Comparison of ENCODE assay signal across 11 mouse cellular contexts in genomic region chrX:88116326-88116725, GRCm38 (mm10). TPM values are rescaled to one million over a fixed set of nuclear protein-coding genes. Genes with fewer than 3 reads are reported as not detected.
A peak's percentile ranks its signal among the peaks of the same experiment; 100 is the strongest.
DNase-seq lines count a peak whose midpoint lies in the region; ATAC-seq and TF ChIP-seq lines count a peak whose summit lies in the region.
"Had no signal": no experiment of that assay in that cellular context is flagged by ENCODE, and none has a peak within 500 bp of the region (broad histone marks: within the 10 kb centered on the region; RNA-seq: fewer than 3 reads in every experiment).

No protein-coding gene starts in this region.

- TF ChIP-seq CTCF in left cerebral cortex, adult 2 months (IDR thresholded peaks at IDR 0.05) = no peak

- ATAC-seq in intestine, embryonic 16.5 days = no peak
- 0 out of 2 replicates have a peak, but pooled peaks have one; percentile 35 for ATAC-seq in neural tube, embryonic 14.5 days (ENCODE audit: low read depth)

- no peak overlapping the region for H3K9ac ChIP-seq in intestine, embryonic 16.5 days (ENCODE audit: low read depth, low read length)
- H3K9ac ChIP-seq in neural tube, embryonic 14.5 days (replicated peaks; ENCODE audit: low read depth, low read length) = no peak overlapping the region
- H3K9ac ChIP-seq: liver, embryonic 14.5 days had no signal

- intact Hi-C loops in left cerebral cortex, adult 2 months (cut with DNase I) = loop anchor here (2.0 to 10.0 kb wide), 3 partner anchors 212 to 462 kb away; no protein-coding TSS in a partner anchor
- intact Hi-C loops in left cerebral cortex, postnatal 25 days (cut with DNase I) = loop anchor here (10.0 kb wide), 1 partner anchor 512 kb away; no protein-coding TSS in a partner anchor

- H3K27me3 ChIP-seq in forebrain, embryonic 10.5 days (ENCODE audit: poor library complexity, severe bottlenecking) = peaks cover 29% of the 10 kb centered on the region
- H3K27me3 ChIP-seq in intestine, embryonic 16.5 days (replicated peaks; ENCODE audit: control insufficient read depth, insufficient read depth, low read length) = no peaks in the 10 kb centered on the region
- no peaks in the 10 kb centered on the region for H3K27me3 ChIP-seq in neural tube, embryonic 14.5 days (ENCODE audit: control insufficient read depth, insufficient read depth, low read length)

- WGBS in forebrain, embryonic 10.5 days = 10% methylated on average over 3 of the region's 3 CpGs
- WGBS in intestine, embryonic 16.5 days = 13% methylated on average over 3 of the region's 3 CpGs
- 10% methylated on average over 3 of the region's 3 CpGs for WGBS in neural tube, embryonic 14.5 days

- DNase-seq in left cerebral cortex, adult 2 months (ENCODE audit: extremely low spot score in 1 of 2, low spot score in 2 of 2) = no peak
- no peak for DNase-seq in left cerebral cortex, postnatal 25 days (ENCODE audit: low spot score in 2 of 2)
- DNase-seq in forebrain, embryonic 10.5 days (ENCODE audit: extremely low spot score, low spot score) = no peak
- no peak for DNase-seq in thymus, postnatal 10 days (ENCODE audit: low spot score in 2 of 2)
- DNase-seq in cerebellum, adult 18-20 months = no peak
- DNase-seq in natural killer cell, adult 2 months (ENCODE audit: low spot score in 2 of 2) = no peak
- DNase-seq: thymus, postnatal 36 days had no signal

- H3K4me1 ChIP-seq in forebrain, embryonic 10.5 days = no peaks in the 10 kb centered on the region
- no peaks in the 10 kb centered on the region for H3K4me1 ChIP-seq in intestine, embryonic 16.5 days (ENCODE audit: control insufficient read depth, insufficient read depth, low read length)
- H3K4me1 ChIP-seq in neural tube, embryonic 14.5 days (ENCODE audit: control insufficient read depth, insufficient read depth, low read length) = no peaks in the 10 kb centered on the region

- H3K27ac ChIP-seq in left cerebral cortex, adult 2 months = peak overlapping the region; percentile 69; the same call in 1 of the 2 replicates
- H3K27ac ChIP-seq in forebrain, embryonic 10.5 days = no peak overlapping the region
- H3K27ac ChIP-seq in intestine, embryonic 16.5 days (ENCODE audit: low read length) = no peak overlapping the region
- no peak overlapping the region for H3K27ac ChIP-seq in neural tube, embryonic 14.5 days (ENCODE audit: low read depth, low read length)
- H3K27ac ChIP-seq: liver, embryonic 14.5 days had no signal

- H3K4me2 ChIP-seq in intestine, embryonic 16.5 days (ENCODE audit: low read depth, low read length) = peak overlapping the region; percentile 46
- peak overlapping the region; percentile 47 for H3K4me2 ChIP-seq in neural tube, embryonic 14.5 days (ENCODE audit: low read depth, low read length)

- no peaks in the 10 kb centered on the region for H3K36me3 ChIP-seq in forebrain, embryonic 10.5 days (replicated peaks)
- H3K36me3 ChIP-seq in intestine, embryonic 16.5 days (ENCODE audit: control insufficient read depth, insufficient read depth, low read length) = no peaks in the 10 kb centered on the region
- no peaks in the 10 kb centered on the region for H3K36me3 ChIP-seq in neural tube, embryonic 14.5 days (ENCODE audit: control insufficient read depth, insufficient read depth, low read length)

- no peaks in the 10 kb centered on the region for H3K9me3 ChIP-seq in forebrain, embryonic 10.5 days
- no peaks in the 10 kb centered on the region for H3K9me3 ChIP-seq in intestine, embryonic 16.5 days (ENCODE audit: control insufficient read depth, low read length)
- H3K9me3 ChIP-seq in neural tube, embryonic 14.5 days (ENCODE audit: control insufficient read depth, low read length) = no peaks in the 10 kb centered on the region

- H3K4me3 ChIP-seq in left cerebral cortex, adult 2 months = peak overlapping the region; percentile 49
- H3K4me3 ChIP-seq in forebrain, embryonic 10.5 days = peak overlapping the region; percentile 47
- H3K4me3 ChIP-seq in intestine, embryonic 16.5 days (ENCODE audit: low read length) = peak overlapping the region; percentile 45; the same call in 1 of the 2 replicates
- peak overlapping the region; percentile 42 for H3K4me3 ChIP-seq in neural tube, embryonic 14.5 days (ENCODE audit: low read depth, low read length)

RNA-seq across cellular contexts. Expression of gene Il1rapl1, which starts 0.9 kb away (rescaled TPM):
- 10 to 100 TPM; 36.7 to 38.3 TPM for total RNA-seq in left cerebral cortex, adult 2 months (2021)
- total RNA-seq in left cerebral cortex, postnatal 25 days (2021) = 10 to 100 TPM; 38.2 to 39.2 TPM
- 0.07 TPM in 1 of 2 replicates, not detected in the other for polyA plus RNA-seq in forebrain, embryonic 10.5 days (2016; fragmentation: Nextera tagmentation; extraction: Ambion mirVana)
- 0.39 and 0.48 TPM in 2 replicates for polyA plus RNA-seq in intestine, embryonic 16.5 days (2015; fragmentation: Nextera tagmentation; extraction: Ambion mirVana)
- polyA plus RNA-seq in neural tube, embryonic 14.5 days (2014; fragmentation: Nextera tagmentation; extraction: Ambion mirVana) = 5.8 and 10.3 TPM in 2 replicates
- total RNA-seq: hematopoietic stem cell, adult 5-6 weeks had no signal
- polyA plus RNA-seq: liver, embryonic 14.5 days had no signal
